Mouse (Mus musculus): Measurements from ENCODE around the gene Spock1. TPM values are rescaled to one million over a fixed set of nuclear protein-coding genes. Genes with fewer than 3 reads are reported as not detected.

Spock1 gene
- total RNA-seq, 2 experiments from 2014 or later, result not detected

- ATAC-seq (ENCODE audit: poor library complexity, severe bottlenecking), result no peak
Observed at GRCm38 (mm10) chr13:57809603-57810002, 98.5 kb downstream of the Spock1 start.

GRCm38 (mm10) chr13:57806816-57807215 is 101.3 kb downstream of the Spock1 start:
- no peak for ATAC-seq (ENCODE audit: poor library complexity, severe bottlenecking)

GRCm38 (mm10) chr13:57806301-57806700 is 101.8 kb downstream of the Spock1 start:
- no peak for ATAC-seq (ENCODE audit: poor library complexity, severe bottlenecking)

- ATAC-seq (ENCODE audit: poor library complexity, severe bottlenecking), result no peak
Observed at GRCm38 (mm10) chr13:57798633-57799032, 109.5 kb downstream of the Spock1 start.

- no peak for ATAC-seq (ENCODE audit: poor library complexity, severe bottlenecking)
Observed at GRCm38 (mm10) chr13:57796951-57797692, 111.0 kb downstream of the Spock1 start.

- ATAC-seq (ENCODE audit: poor library complexity, severe bottlenecking), result no peak
Observed at GRCm38 (mm10) chr13:57793643-57794240, 114.4 kb downstream of the Spock1 start.

- no peak for ATAC-seq (ENCODE audit: poor library complexity, severe bottlenecking)
Observed at GRCm38 (mm10) chr13:57789796-57790195, 118.3 kb downstream of the Spock1 start.

GRCm38 (mm10) chr13:57788299-57788698 is 119.8 kb downstream of the Spock1 start:
- ATAC-seq (ENCODE audit: poor library complexity, severe bottlenecking), result no peak

GRCm38 (mm10) chr13:57786278-57786677 is 121.9 kb downstream of the Spock1 start:
- ATAC-seq (ENCODE audit: poor library complexity, severe bottlenecking), result no peak

- ATAC-seq (ENCODE audit: poor library complexity, severe bottlenecking), result no peak
Observed at GRCm38 (mm10) chr13:57782975-57783374, 125.2 kb downstream of the Spock1 start.

- ATAC-seq (ENCODE audit: poor library complexity, severe bottlenecking), result no peak
Observed at GRCm38 (mm10) chr13:57782107-57782561, 126.0 kb downstream of the Spock1 start.

- ATAC-seq (ENCODE audit: poor library complexity, severe bottlenecking), result no peak
Observed at GRCm38 (mm10) chr13:57779146-57779545, 129.0 kb downstream of the Spock1 start.

- no peak for ATAC-seq (ENCODE audit: poor library complexity, severe bottlenecking)
Observed at GRCm38 (mm10) chr13:57778524-57778923, 129.6 kb downstream of the Spock1 start.

GRCm38 (mm10) chr13:57771998-57772397 is 136.1 kb downstream of the Spock1 start:
- ATAC-seq (ENCODE audit: poor library complexity, severe bottlenecking), result no peak

- ATAC-seq (ENCODE audit: poor library complexity, severe bottlenecking), result no peak
Observed at GRCm38 (mm10) chr13:57766721-57767120, 141.4 kb downstream of the Spock1 start.

GRCm38 (mm10) chr13:57761122-57761521 is 147.0 kb downstream of the Spock1 start:
- ATAC-seq (ENCODE audit: poor library complexity, severe bottlenecking), result no peak

- no peak for ATAC-seq (ENCODE audit: poor library complexity, severe bottlenecking)
Observed at GRCm38 (mm10) chr13:57760618-57761017, 147.5 kb downstream of the Spock1 start.

- no peak for ATAC-seq (ENCODE audit: poor library complexity, severe bottlenecking)
Observed at GRCm38 (mm10) chr13:57756316-57756715, 151.8 kb downstream of the Spock1 start.

GRCm38 (mm10) chr13:57750831-57751230 is 157.3 kb downstream of the Spock1 start:
- ATAC-seq (ENCODE audit: poor library complexity, severe bottlenecking), result no peak

GRCm38 (mm10) chr13:57744667-57745066 is 163.5 kb downstream of the Spock1 start:
- no peak for ATAC-seq (ENCODE audit: poor library complexity, severe bottlenecking)

- no peak for ATAC-seq (ENCODE audit: poor library complexity, severe bottlenecking)
Observed at GRCm38 (mm10) chr13:57741186-57741585, 166.9 kb downstream of the Spock1 start.

GRCm38 (mm10) chr13:57740473-57740872 is 167.7 kb downstream of the Spock1 start:
- no peak for ATAC-seq (ENCODE audit: poor library complexity, severe bottlenecking)
